Mouse (Mus musculus): ENCODE measurements around the gene Mrpl4.
"Not testable (repeated sequence)": the region's sequence is repeated elsewhere in the genome, so short reads cannot be mapped to it uniquely, and the experiment has no call there.

Mrpl4 gene

GRCm38 (mm10) chr9:21043563-21043962 lies 41.0 kb downstream of the Mrpl4 start:
- no peak for DNase-seq

DNA sequence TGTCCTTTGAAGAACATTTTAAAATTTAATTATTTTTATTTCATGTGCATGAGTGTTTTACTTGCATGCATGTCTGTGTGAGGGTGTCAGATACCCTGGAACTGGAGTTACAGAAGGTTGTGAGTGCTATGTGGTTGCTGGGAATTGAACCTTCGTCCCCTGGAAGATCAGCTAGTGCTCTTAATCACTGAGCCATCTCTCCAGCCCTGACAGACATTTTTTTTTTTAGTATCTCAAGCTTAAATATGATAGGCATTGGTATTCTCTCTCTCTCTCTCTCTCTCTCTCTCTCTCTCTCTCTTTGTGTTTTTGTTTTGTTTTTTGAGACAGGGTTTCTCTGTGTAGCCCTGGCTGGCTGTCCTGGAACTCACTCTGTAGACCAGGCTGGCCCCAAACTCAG lies 42.2 kb downstream of the Mrpl4 start:
- not testable (repeated sequence) for DNase-seq

DNA sequence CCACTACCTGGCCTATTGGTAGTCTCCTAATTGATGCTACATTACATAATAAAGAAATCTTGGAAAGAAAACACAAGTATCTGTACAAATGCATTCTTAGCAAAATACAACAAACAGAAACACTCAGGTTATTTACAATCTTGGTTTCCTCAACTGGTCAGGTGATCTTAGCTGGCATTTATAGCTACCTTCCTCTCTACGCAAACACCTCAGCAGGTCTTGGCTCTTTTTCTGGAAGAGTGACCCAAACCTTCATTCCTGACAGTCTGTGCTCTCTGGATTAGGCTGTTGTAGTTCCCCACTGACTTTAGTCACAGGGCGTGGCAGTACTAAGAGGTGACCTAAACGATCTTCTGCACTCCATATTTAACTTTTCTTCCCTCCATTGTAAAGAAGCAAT lies 42.7 kb downstream of the Mrpl4 start:
- no peak for DNase-seq

DNA sequence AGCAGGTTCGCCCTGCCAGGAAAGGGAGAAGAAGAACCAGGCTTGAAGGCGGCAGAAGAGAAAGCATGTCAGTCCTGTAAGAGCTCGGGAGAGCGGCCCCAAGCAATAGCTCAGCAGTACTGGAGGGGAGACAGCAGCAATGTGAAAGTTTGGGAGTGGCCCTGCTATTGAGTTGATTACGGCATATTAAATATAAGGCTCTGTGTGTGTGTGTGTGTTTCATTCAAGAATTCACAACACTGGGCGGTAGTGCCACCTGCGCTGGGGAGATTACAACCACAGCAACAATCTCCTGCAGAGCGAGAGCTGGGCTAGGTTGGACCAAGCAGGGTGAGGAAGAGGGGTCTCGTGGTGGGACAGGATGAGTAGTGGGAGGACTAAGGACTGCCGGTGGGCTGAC lies 49.0 kb downstream of the Mrpl4 start:
- no peak for DNase-seq
